Mouse (Mus musculus) heart, postnatal 0 days (tissue): ENCODE results near the gene Gpx7. TPM values are rescaled to one million over a fixed set of nuclear protein-coding genes. Genes with fewer than 3 reads are reported as not detected.

Source experiments
- ATAC-seq: fragments of 200-750 bp; cut with Nextera tagmentation; 2 replicates; pipeline ENCODE4 v1.8.0; 2017; ENCODE audit warnings: low read depth, moderate number of reproducible peaks, moderate library complexity; ENCODE audit not compliant: insufficient read depth
- DNase-seq: peaks from one replicate; pipeline ENCODE4 v3.0.0-alpha.2; 2016; ENCODE audit warnings: low spot score
- H3K27ac ChIP-seq: fragments of 300-500 bp; sonication (generic); 2 replicates; pipeline ENCODE4 v1.5.1; 2014; ENCODE audit warnings: low read depth, mild to moderate bottlenecking
- H3K27me3 ChIP-seq: fragments of 300-500 bp; sonication (generic); 2 replicates; pipeline ENCODE4 v1.6.1; 2014; ENCODE audit warnings: low read length, mixed read lengths; ENCODE audit not compliant: control insufficient read depth, insufficient read depth
- H3K36me3 ChIP-seq: fragments of 300-500 bp; sonication (generic); replicated peaks from 2 replicates; pipeline ENCODE4 v1.6.1; 2014; ENCODE audit warnings: low read length, mixed read lengths; ENCODE audit not compliant: control insufficient read depth, insufficient read depth
- H3K4me1 ChIP-seq: fragments of 300-500 bp; sonication (generic); 2 replicates; pipeline ENCODE4 v1.6.1; 2014; ENCODE audit warnings: antibody characterized with exemption; ENCODE audit not compliant: control insufficient read depth, insufficient read depth
- H3K4me2 ChIP-seq: fragments of 300-500 bp; sonication (generic); 2 replicates; pipeline ENCODE4 v1.6.1; 2014; ENCODE audit warnings: low read depth, mild to moderate bottlenecking, low read length, moderate library complexity
- H3K4me3 ChIP-seq: fragments of 300-500 bp; sonication (generic); 2 replicates; pipeline ENCODE4 v1.5.1; 2014; ENCODE audit warnings: low read depth, low read length
- H3K9ac ChIP-seq: fragments of 300-500 bp; sonication (generic); replicated peaks from 2 replicates; pipeline ENCODE4 v1.6.1; 2014; ENCODE audit warnings: low read depth, low read length, mixed read lengths
- H3K9me3 ChIP-seq: fragments of 300-500 bp; sonication (generic); replicated peaks from 2 replicates; pipeline ENCODE4 v1.6.1; 2016; ENCODE audit warnings: low read length; ENCODE audit not compliant: control insufficient read depth
- CTCF ChIP-seq: IDR thresholded peaks from 2 replicates; pipeline ENCODE4 v1.5.1; 2016; ENCODE audit warnings: antibody characterized with exemption, control low read depth, low read depth
- EP300 ChIP-seq: IDR thresholded peaks from 2 replicates; pipeline ENCODE4 v1.6.1; 2016; ENCODE audit warnings: antibody characterized with exemption, low read depth
- WGBS: fragments of 180-500 bp; shearing (Covaris S2); extraction: QIAGEN DNeasy Blood & Tissue Kit; methylation state at CpG from one replicate; pipeline ENCODE4 v1.1.7; 2014; 5-methylcytosine and 5-hydroxymethylcytosine counted together
- polyA plus RNA-seq: library from polyadenylated mRNA; unstranded; fragments of >200 nt; fragmentation: Nextera tagmentation; extraction: Ambion mirVana; gene quantifications from 2 replicates; pipeline ENCODE4 v1.2.1, GENCODE M21; 2015
- total RNA-seq: library from RNA; depleted of rRNA; stranded (reverse); fragments of >200 nt; gene quantifications from 2 replicates; pipeline ENCODE4 v1.2.3, GENCODE M21; 2014; ENCODE audit warnings: low replicate concordance

Gpx7 gene
- total and polyA plus RNA-seq, 2 experiments from 2014 or later, result 52.3 to 62.7 TPM

DNA sequence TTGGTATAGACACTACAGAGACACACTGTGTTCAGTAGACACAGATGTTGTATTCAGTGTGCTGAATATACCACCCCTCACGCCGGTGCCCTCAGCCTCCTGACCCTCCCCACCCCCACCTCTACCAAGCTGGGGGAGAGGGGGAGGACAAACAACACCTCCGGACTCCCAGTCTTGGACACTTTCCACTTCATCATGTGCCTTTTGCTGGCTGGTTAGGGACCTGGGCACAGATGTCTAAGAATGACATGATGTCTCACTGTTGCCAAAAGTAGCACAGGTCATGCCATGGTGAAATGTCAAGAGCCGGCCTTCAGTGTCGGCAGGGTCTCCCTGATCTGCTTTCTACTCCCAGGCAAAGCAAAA, 42.7 kb downstream of the Gpx7 start:
- Histone ChIP-seq H3K9me3 (no peaks in the 10 kb centered on the region), H3K27ac (peak overlapping the region; percentile 92), H3K9ac (no peak overlapping the region), H3K27me3 (no peaks in the 10 kb centered on the region), H3K4me2 (no peak overlapping the region), H3K36me3 (no peaks in the 10 kb centered on the region), H3K4me1 (peaks cover 35% of the 10 kb centered on the region), H3K4me3 (no peak overlapping the region)
- WGBS, result 15% methylated on average over 5 of the region's 5 CpGs
- ATAC-seq (peak; percentile 75), DNase-seq (peak; percentile 79)
- TF ChIP-seq EP300 (peak; percentile 94), CTCF (no peak)

DNA sequence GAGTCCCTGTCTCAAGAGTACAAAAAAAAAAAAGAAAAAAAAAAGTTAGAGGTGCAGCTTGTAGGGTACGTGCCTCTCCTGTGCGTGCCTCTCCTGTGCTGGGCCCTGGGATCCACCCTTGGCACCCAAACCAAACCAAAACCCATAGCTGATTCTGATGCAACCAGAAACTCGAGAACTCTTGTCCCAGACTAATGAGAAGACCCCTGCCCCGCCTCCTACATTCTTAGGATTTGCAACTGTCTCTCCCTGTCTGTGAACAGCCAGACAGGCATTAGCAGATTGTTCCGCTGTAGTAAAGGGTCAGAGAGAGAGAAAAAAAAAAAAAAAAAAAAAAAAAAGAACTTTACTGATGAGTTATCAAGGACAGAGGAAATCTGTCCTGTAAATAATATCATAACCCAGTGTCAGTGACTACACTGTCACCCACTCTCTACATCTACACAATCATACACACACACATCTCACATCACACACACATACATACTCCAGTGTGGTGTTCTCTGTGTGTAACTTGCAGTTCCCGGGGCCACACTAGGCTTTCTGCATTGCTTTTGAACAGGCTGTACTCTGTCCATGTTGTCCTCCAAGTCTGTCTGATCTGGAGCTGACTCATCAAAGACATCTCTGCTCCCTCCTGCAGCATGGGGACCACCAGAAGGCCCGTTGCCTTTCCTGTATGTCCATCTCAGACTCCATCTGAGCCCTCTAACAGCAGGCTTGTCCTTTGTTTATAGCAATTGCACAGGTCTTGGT, 43.2 kb downstream of the Gpx7 start:
- peaks cover 41% of the 10 kb centered on the region for H3K4me1 ChIP-seq
- 34% methylated on average over 7 of the region's 7 CpGs for WGBS
- ATAC-seq, result no peak; the same call in none of the 2 replicates
- no peaks in the 10 kb centered on the region for H3K27me3 ChIP-seq
- peak overlapping the region; percentile 92 for H3K27ac ChIP-seq
- no peaks in the 10 kb centered on the region for H3K36me3 ChIP-seq
- H3K9me3 ChIP-seq, result no peaks in the 10 kb centered on the region
- 0 out of 2 replicates have a peak overlapping the region, but pooled peaks have one; percentile 4 for H3K4me2 ChIP-seq
- no peak overlapping the region for H3K9ac ChIP-seq
- no peak for TF ChIP-seq CTCF
- DNase-seq, result no peak
- H3K4me3 ChIP-seq, result no peak overlapping the region

DNA sequence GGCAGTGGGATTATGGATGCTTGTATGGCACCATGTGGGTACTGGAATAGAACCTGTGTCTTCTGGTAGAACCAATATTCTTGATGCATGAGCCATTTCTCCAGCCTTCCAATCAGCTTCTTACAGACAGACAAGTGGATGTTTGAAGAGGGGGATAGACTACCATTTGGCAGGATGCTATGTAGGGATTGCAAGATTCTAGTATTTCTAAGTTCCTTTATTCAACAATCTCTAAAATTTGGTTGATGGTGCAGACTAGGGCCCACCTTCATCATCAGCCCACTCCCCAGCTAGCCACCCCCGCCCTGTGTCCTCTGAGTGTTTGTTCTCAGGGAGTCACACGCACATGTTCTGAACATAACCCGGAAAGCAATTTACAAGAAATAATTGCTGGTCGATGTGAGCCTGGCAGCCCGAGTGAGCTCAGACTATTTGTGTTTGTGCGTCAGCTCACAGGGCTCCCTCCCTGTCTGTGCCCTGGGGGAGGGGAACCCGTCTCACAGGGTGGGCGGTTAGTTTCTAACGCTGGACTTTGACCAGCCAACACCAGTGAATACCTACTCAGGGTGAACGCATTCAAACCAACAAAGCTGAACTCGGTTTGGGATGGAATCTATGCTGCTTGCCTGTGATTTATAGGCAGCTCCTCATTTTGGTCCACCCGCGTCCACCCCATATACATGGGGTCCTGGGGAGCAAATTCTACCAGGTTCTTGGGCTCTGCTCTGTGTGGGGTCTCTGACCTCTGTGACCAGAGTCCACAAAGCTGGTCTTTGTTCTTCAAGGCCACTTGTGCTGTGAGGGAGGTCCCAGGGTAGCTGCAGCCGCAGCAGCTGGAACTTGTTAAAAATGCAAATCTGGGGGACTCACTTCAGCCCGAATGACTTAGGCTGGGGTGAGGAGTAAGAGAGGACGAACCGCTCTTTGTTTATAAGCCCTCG, 44.2 kb downstream of the Gpx7 start:
- DNase-seq, result no peak
- Histone ChIP-seq H3K9me3 (no peaks in the 10 kb centered on the region), H3K4me1 (peaks cover 43% of the 10 kb centered on the region), H3K4me3 (no peak overlapping the region), H3K27ac (peak overlapping the region; percentile 92), H3K27me3 (no peaks in the 10 kb centered on the region), H3K36me3 (no peaks in the 10 kb centered on the region), H3K9ac (no peak overlapping the region), H3K4me2 (0 out of 2 replicates have a peak overlapping the region, but pooled peaks have one; percentile 4)
- 23% methylated on average over 18 of the region's 18 CpGs for WGBS
- TF ChIP-seq EP300, result no peak
- TF ChIP-seq CTCF, result no peak
- ATAC-seq, result peak; percentile 30; the same call in 1 of the 2 replicates

DNA sequence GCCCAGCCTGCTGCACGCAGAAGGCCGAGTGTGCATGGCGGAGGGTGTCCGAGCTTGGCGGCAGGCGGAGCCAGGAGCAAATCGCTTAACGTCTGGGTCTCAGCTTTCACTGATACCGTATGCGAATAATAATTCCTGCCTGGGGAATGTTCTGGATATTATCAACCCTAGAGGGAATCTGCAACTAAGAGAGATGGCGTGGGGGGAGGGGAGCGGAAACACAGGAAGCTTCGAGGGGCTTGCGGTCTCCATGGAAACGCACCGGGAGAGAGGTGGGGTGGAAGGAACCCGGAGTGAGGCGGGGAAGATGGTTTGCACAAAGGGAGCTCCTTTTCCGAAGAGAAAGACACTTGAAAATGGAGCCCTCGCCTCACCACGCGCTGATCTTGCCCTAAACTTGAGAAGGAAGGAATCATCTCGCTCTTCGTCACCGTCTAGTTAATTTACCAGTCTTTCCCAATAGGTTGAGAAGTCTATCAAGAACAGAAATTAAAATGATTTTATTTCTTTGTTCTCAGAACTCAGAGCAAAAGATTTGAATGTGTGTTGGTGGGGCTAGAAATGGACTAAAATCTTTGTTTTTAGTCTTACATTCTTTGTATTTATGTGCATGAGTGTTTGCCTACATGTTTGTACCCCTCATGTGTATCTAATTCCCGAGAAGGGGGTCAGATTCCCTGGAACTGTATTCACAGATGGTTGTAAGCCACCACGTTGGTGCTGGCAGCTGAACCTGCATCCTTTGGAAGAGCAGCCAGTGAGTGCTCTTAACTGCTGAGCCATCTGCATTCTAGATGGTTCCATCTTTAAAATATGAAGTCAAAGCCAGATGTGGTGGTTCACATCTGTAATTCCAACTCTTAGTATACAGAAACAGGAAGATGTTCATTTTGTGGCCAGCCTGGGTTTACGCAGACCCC, 46.4 kb downstream of the Gpx7 start:
- ATAC-seq (peak; percentile 61), DNase-seq (peak; percentile 89)
- Histone ChIP-seq H3K9me3 (no peaks in the 10 kb centered on the region), H3K36me3 (no peaks in the 10 kb centered on the region), H3K4me2 (peak overlapping the region; percentile 53), H3K27me3 (no peaks in the 10 kb centered on the region), H3K27ac (peak overlapping the region; percentile 86), H3K4me1 (peaks cover 50% of the 10 kb centered on the region), H3K9ac (peak overlapping the region; percentile 6; the same call in 1 of the 2 replicates), H3K4me3 (peak overlapping the region; percentile 29)
- WGBS, result 9% methylated on average over 28 of the region's 28 CpGs
- TF ChIP-seq EP300 (peak; percentile 84; the same call in 1 of the 2 replicates), CTCF (no peak)

DNA sequence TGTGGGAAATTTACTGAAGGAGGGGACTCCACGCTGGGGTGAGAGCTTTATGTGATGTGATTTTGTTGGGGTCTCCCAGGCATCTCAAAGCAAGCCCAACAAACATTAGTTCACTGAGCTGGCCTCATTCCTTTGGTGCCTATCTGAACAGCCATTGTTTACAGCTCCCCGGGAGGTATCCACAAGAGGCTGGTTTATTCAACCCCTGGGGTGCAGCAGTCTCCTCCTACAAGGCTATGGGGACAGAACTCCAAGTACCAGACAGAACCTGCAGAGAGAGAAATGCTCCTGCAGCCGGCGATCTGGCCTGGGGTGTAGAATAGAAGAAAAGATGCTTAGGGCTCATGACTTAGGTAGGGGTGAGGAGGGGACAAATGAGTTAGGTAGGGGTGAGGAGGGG, 48.3 kb downstream of the Gpx7 start:
- 56% methylated on average over 4 of the region's 4 CpGs for WGBS
- H3K4me1 ChIP-seq, result peaks cover 58% of the 10 kb centered on the region

More for the DNA sequence above, 48.3 kb downstream of the Gpx7 start:
- no peak for TF ChIP-seq CTCF
- Histone ChIP-seq H3K27me3 (no peaks in the 10 kb centered on the region), H3K4me3 (no peak overlapping the region), H3K9me3 (no peaks in the 10 kb centered on the region), H3K4me2 (no peak overlapping the region), H3K27ac (peak overlapping the region; percentile 86; the same call in 1 of the 2 replicates), H3K9ac (no peak overlapping the region), H3K36me3 (no peaks in the 10 kb centered on the region)
- no peak for DNase-seq
- no peak for ATAC-seq
